Mouse (Mus musculus) ES-E14 (cell line): ENCODE measurements around the gene Zmiz1.

ENCODE experiments used
- CHD2 ChIP-seq: IDR thresholded peaks from 2 replicates; pipeline ENCODE4 v1.6.1; 2014; ENCODE audit warnings: mild to moderate bottlenecking, low read depth, low read length, inconsistent platforms
- HCFC1 ChIP-seq: IDR thresholded peaks from 2 replicates; pipeline ENCODE4 v1.6.1; 2012; ENCODE audit warnings: low read length, inconsistent platforms, borderline replicate concordance; ENCODE audit not compliant: insufficient read depth
- MAFK ChIP-seq: IDR thresholded peaks from 2 replicates; pipeline ENCODE4 v1.6.1; 2014; ENCODE audit warnings: mild to moderate bottlenecking, low read depth, low read length, inconsistent platforms; ENCODE audit not compliant: insufficient read depth
- ZC3H11A ChIP-seq: IDR thresholded peaks from 2 replicates; pipeline ENCODE4 v1.6.1; 2012; ENCODE audit warnings: low read depth, mild to moderate bottlenecking, inconsistent platforms, low read length, borderline replicate concordance
- ZNF384 ChIP-seq: IDR thresholded peaks from 2 replicates; pipeline ENCODE4 v1.6.1; 2012; ENCODE audit warnings: low read depth, low read length, inconsistent platforms

DNA sequence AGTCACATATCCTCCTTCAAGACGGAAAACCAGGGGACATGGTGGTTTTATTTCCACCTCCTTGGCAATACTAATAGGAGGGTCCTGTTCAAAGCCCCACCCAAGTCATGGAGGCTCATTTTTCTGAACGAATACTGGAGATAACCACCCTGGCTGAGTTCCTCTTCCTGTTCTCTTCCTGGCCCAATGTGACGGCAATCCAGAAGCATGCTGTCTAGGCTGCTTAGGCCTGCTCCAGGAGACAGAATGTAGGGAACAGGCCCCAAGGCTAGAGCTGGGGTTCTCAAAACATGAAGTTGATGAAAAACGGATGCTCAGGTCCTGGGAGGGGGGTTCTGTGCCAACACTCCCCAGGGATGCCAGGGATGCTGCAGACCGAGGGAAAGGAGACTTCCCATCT lies 17.5 kb upstream of the Zmiz1 start:
- TF ChIP-seq HCFC1 (no peak), ZNF384 (no peak), CHD2 (no peak), MAFK (no peak), ZC3H11A (no peak)
